Mouse (Mus musculus) neural tube, embryonic 12.5 days (tissue): Measurements from ENCODE around the gene Arid3b. TPM values are rescaled to one million over a fixed set of nuclear protein-coding genes. Genes with fewer than 3 reads are reported as not detected.
"Not testable (repeated sequence)": the region's sequence is repeated elsewhere in the genome, so short reads cannot be mapped to it uniquely, and the experiment has no call there.

Experiments used
- ATAC-seq: fragments of 200-750 bp; cut with Nextera tagmentation; 2 replicates; pipeline ENCODE4 v1.8.0; 2017; ENCODE audit warnings: low read depth, mild to moderate bottlenecking, moderate TSS enrichment, moderate library complexity; ENCODE audit not compliant: low FRiP score
- H3K27ac ChIP-seq: fragments of 300-500 bp; sonication (generic); 2 replicates; pipeline ENCODE4 v1.5.1; 2016
- H3K27me3 ChIP-seq: fragments of 300-500 bp; sonication (generic); replicated peaks from 2 replicates; pipeline ENCODE4 v1.6.1; 2016; ENCODE audit warnings: mild to moderate bottlenecking
- H3K36me3 ChIP-seq: fragments of 300-500 bp; sonication (generic); 2 replicates; pipeline ENCODE4 v1.6.1; 2016; ENCODE audit warnings: mild to moderate bottlenecking
- H3K4me1 ChIP-seq: fragments of 300-500 bp; sonication (generic); 2 replicates; pipeline ENCODE4 v1.6.1; 2016
- H3K4me2 ChIP-seq: fragments of 300-500 bp; sonication (generic); replicated peaks from 2 replicates; pipeline ENCODE4 v1.6.1; 2016; ENCODE audit warnings: mild to moderate bottlenecking
- H3K4me3 ChIP-seq: fragments of 300-500 bp; sonication (generic); 2 replicates; pipeline ENCODE4 v1.5.1; 2016
- H3K9ac ChIP-seq: fragments of 300-500 bp; sonication (generic); 2 replicates; pipeline ENCODE4 v1.6.1; 2016; ENCODE audit warnings: mild to moderate bottlenecking
- H3K9me3 ChIP-seq: fragments of 300-500 bp; sonication (generic); 2 replicates; pipeline ENCODE4 v1.6.1; 2016; ENCODE audit warnings: mild to moderate bottlenecking
- WGBS: fragments of 180-500 bp; shearing (Covaris S2); methylation state at CpG from one replicate; pipeline ENCODE4 v1.1.7; 2016; 5-methylcytosine and 5-hydroxymethylcytosine counted together
- polyA plus RNA-seq: library from polyadenylated mRNA; unstranded; fragments of >200 nt; fragmentation: Nextera tagmentation; extraction: Ambion mirVana; gene quantifications from 2 replicates; pipeline ENCODE4 v1.2.1, GENCODE M21; 2016

Gene Arid3b
- 19.5 and 21.0 TPM in 2 replicates for polyA plus RNA-seq

GRCm38 (mm10) chr9:57836581-57837170 lies at the start of gene Arid3b:
TSS of gene Arid3b (minus strand) at chr9:57836793.
- Histone ChIP-seq H3K27me3 (no peaks in the 10 kb centered on the region), H3K9ac (peak within 1 kb of the TSS; percentile 69), H3K4me1 (peaks cover 32% of the 10 kb centered on the region), H3K4me3 (peak within 1 kb of the TSS; percentile 65), H3K4me2 (peak within 1 kb of the TSS; percentile 72), H3K36me3 (peaks cover 3% of the 10 kb centered on the region; the same call in 1 of the 2 replicates), H3K9me3 (no peaks in the 10 kb centered on the region), H3K27ac (peak within 1 kb of the TSS; percentile 42; the same call in 1 of the 2 replicates)
- under 1% methylated on average over 43 of the region's 45 CpGs for WGBS
- peak; percentile 99 for ATAC-seq

- Histone ChIP-seq H3K27ac (no peak overlapping the region), H3K9me3 (no peaks in the 10 kb centered on the region), H3K4me1 (no peaks in the 10 kb centered on the region), H3K27me3 (no peaks in the 10 kb centered on the region), H3K9ac (no peak overlapping the region), H3K4me3 (no peak overlapping the region), H3K4me2 (no peak overlapping the region), H3K36me3 (no peaks in the 10 kb centered on the region)
- ATAC-seq: no peak
- 77% methylated on average over 1 of the region's 1 CpGs for WGBS
Observed at GRCm38 (mm10) chr9:57883413-57883812, 46.8 kb upstream of the Arid3b start.

- H3K9ac ChIP-seq, H3K4me2 ChIP-seq, H3K27ac ChIP-seq, H3K27me3 ChIP-seq, H3K36me3 ChIP-seq, H3K9me3 ChIP-seq, H3K4me3 ChIP-seq, ATAC-seq, H3K4me1 ChIP-seq: not testable (repeated sequence)
- 88% methylated on average over 2 of the region's 2 CpGs for WGBS
Observed at GRCm38 (mm10) chr9:57881781-57882180, 45.2 kb upstream of the Arid3b start.

- Histone ChIP-seq H3K9ac (no peak overlapping the region), H3K27ac (no peak overlapping the region), H3K36me3 (no peaks in the 10 kb centered on the region), H3K9me3 (no peaks in the 10 kb centered on the region), H3K4me3 (no peak overlapping the region), H3K4me2 (no peak overlapping the region), H3K27me3 (no peaks in the 10 kb centered on the region), H3K4me1 (no peaks in the 10 kb centered on the region)
- 20% methylated on average over 4 of the region's 4 CpGs for WGBS
- no peak for ATAC-seq
Observed at GRCm38 (mm10) chr9:57880278-57880677, 43.7 kb upstream of the Arid3b start.

- Histone ChIP-seq H3K27ac (no peak overlapping the region), H3K36me3 (no peaks in the 10 kb centered on the region), H3K27me3 (no peaks in the 10 kb centered on the region), H3K4me2 (no peak overlapping the region), H3K4me3 (no peak overlapping the region), H3K4me1 (no peaks in the 10 kb centered on the region), H3K9ac (no peak overlapping the region), H3K9me3 (no peaks in the 10 kb centered on the region)
- no peak for ATAC-seq
- WGBS: 57% methylated on average over 3 of the region's 3 CpGs
Observed at GRCm38 (mm10) chr9:57879213-57879612, 42.6 kb upstream of the Arid3b start.

- Histone ChIP-seq H3K4me3 (no peak overlapping the region), H3K36me3 (no peaks in the 10 kb centered on the region), H3K9ac (no peak overlapping the region), H3K27me3 (no peaks in the 10 kb centered on the region), H3K4me2 (no peak overlapping the region), H3K27ac (no peak overlapping the region), H3K4me1 (no peaks in the 10 kb centered on the region), H3K9me3 (no peaks in the 10 kb centered on the region)
- no peak for ATAC-seq
- 71% methylated on average over 3 of the region's 3 CpGs for WGBS
Observed at GRCm38 (mm10) chr9:57874994-57875393, 38.4 kb upstream of the Arid3b start.

- no peak for ATAC-seq
Observed at GRCm38 (mm10) chr9:57874134-57874533, 37.5 kb upstream of the Arid3b start.

GRCm38 (mm10) chr9:57870273-57870816 lies 33.8 kb upstream of the Arid3b start:
- Histone ChIP-seq H3K4me2 (no peak overlapping the region), H3K9me3 (no peaks in the 10 kb centered on the region), H3K27ac (no peak overlapping the region), H3K4me1 (no peaks in the 10 kb centered on the region), H3K27me3 (no peaks in the 10 kb centered on the region), H3K9ac (no peak overlapping the region), H3K36me3 (no peaks in the 10 kb centered on the region), H3K4me3 (no peak overlapping the region)
- no peak for ATAC-seq
- WGBS: 43% methylated on average over 2 of the region's 2 CpGs

More at GRCm38 (mm10) chr9:57874134-57874533, 37.5 kb upstream of the Arid3b start:
- H3K27ac ChIP-seq: no peak overlapping the region
- 76% methylated on average over 5 of the region's 5 CpGs for WGBS
- H3K4me1 ChIP-seq: no peaks in the 10 kb centered on the region
- no peaks in the 10 kb centered on the region for H3K36me3 ChIP-seq
- H3K27me3 ChIP-seq: no peaks in the 10 kb centered on the region
- no peak overlapping the region for H3K4me2 ChIP-seq
- H3K4me3 ChIP-seq: no peak overlapping the region
- H3K9me3 ChIP-seq: no peaks in the 10 kb centered on the region
- no peak overlapping the region for H3K9ac ChIP-seq

- H3K4me3 ChIP-seq: no peak overlapping the region
- no peaks in the 10 kb centered on the region for H3K27me3 ChIP-seq
- no peaks in the 10 kb centered on the region for H3K9me3 ChIP-seq
- H3K9ac ChIP-seq: no peak overlapping the region
- H3K27ac ChIP-seq: no peak overlapping the region
- ATAC-seq: no peak
- no peaks in the 10 kb centered on the region for H3K4me1 ChIP-seq
- no peak overlapping the region for H3K4me2 ChIP-seq
- H3K36me3 ChIP-seq: no peaks in the 10 kb centered on the region
- 85% methylated on average over 6 of the region's 6 CpGs for WGBS
Observed at GRCm38 (mm10) chr9:57868767-57869166, 32.2 kb upstream of the Arid3b start.

GRCm38 (mm10) chr9:57867880-57868279 lies 31.3 kb upstream of the Arid3b start:
- H3K27ac ChIP-seq: no peak overlapping the region
- no peaks in the 10 kb centered on the region for H3K36me3 ChIP-seq
- H3K27me3 ChIP-seq: no peaks in the 10 kb centered on the region
- ATAC-seq: no peak
- no peak overlapping the region for H3K4me2 ChIP-seq
- no peaks in the 10 kb centered on the region for H3K4me1 ChIP-seq
- WGBS: 87% methylated on average over 5 of the region's 5 CpGs
- H3K9me3 ChIP-seq: no peaks in the 10 kb centered on the region
- no peak overlapping the region for H3K4me3 ChIP-seq
- no peak overlapping the region for H3K9ac ChIP-seq

- Histone ChIP-seq H3K36me3 (no peaks in the 10 kb centered on the region), H3K27me3 (no peaks in the 10 kb centered on the region), H3K4me1 (no peaks in the 10 kb centered on the region), H3K27ac (no peak overlapping the region), H3K9me3 (no peaks in the 10 kb centered on the region), H3K9ac (no peak overlapping the region), H3K4me2 (no peak overlapping the region), H3K4me3 (no peak overlapping the region)
- WGBS: 88% methylated on average over 4 of the region's 4 CpGs
- no peak for ATAC-seq
Observed at GRCm38 (mm10) chr9:57867236-57867635, 30.6 kb upstream of the Arid3b start.

GRCm38 (mm10) chr9:57866530-57866929 lies 29.9 kb upstream of the Arid3b start:
- Histone ChIP-seq H3K36me3 (no peaks in the 10 kb centered on the region), H3K9me3 (no peaks in the 10 kb centered on the region), H3K4me3 (no peak overlapping the region), H3K9ac (no peak overlapping the region), H3K4me1 (no peaks in the 10 kb centered on the region), H3K4me2 (no peak overlapping the region), H3K27me3 (no peaks in the 10 kb centered on the region), H3K27ac (no peak overlapping the region)
- whole genome bisulfite sequencing: 93% methylated on average over 7 of the region's 7 CpGs
- ATAC-seq: no peak

- Histone ChIP-seq H3K36me3 (no peaks in the 10 kb centered on the region), H3K4me3 (no peak overlapping the region), H3K4me2 (no peak overlapping the region), H3K4me1 (no peaks in the 10 kb centered on the region), H3K27ac (no peak overlapping the region), H3K9ac (no peak overlapping the region), H3K9me3 (no peaks in the 10 kb centered on the region), H3K27me3 (no peaks in the 10 kb centered on the region)
- ATAC-seq: no peak
Observed at GRCm38 (mm10) chr9:57864336-57864735, 27.7 kb upstream of the Arid3b start.
